Mouse (Mus musculus) lung, postnatal 36 days (tissue): ENCODE measurements around the gene Rnf126.

ENCODE experiments used
- DNase-seq: peaks from one replicate; pipeline ENCODE4 v3.0.0; 2022; ENCODE audit warnings: mixed read lengths

Gene Rnf126

DNA sequence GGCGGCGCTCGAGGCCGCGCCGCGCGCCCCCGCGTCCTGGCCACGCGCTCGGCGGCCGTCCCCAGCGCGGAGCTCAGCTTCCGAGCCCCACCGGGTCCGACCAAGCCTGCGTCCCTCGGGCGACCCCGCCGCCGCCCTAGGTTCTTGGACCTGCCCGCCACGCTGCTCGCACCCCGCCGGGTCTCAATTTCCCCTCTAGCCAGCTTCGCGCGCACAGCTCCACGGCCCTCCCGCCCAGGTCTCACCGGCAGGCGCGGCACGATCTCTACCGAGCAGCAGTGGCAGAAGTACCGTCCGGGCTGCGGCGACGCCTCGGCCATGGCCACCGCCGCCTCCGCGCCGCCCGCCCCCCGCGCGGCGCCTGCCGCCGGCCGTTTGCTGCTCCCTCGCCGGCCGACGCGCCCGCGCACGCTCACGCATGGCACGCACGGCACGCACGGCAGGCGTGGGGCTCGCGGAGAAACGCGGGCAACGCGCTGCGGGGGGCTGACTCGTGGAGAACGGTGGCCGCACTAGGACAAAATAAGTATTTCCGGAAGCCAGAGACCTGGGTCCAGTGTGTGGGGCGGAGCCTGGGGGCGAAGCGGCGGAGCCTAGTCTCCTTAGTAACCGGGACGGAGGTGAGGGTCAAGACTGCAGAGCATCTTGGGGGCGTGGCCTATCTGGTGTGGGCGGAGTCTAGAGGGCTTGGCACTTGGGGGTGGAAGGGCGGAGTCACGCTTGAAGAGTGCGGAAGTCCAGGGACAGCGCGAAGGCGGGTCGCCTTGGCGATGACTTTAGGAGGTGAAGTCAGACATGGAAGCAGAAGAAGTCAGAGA, at the start of gene Rnf126:
Rnf126 (minus strand) TSS at position 445 of the 818 bp plus-strand sequence.
- peak; percentile 99 for DNase-seq

DNA sequence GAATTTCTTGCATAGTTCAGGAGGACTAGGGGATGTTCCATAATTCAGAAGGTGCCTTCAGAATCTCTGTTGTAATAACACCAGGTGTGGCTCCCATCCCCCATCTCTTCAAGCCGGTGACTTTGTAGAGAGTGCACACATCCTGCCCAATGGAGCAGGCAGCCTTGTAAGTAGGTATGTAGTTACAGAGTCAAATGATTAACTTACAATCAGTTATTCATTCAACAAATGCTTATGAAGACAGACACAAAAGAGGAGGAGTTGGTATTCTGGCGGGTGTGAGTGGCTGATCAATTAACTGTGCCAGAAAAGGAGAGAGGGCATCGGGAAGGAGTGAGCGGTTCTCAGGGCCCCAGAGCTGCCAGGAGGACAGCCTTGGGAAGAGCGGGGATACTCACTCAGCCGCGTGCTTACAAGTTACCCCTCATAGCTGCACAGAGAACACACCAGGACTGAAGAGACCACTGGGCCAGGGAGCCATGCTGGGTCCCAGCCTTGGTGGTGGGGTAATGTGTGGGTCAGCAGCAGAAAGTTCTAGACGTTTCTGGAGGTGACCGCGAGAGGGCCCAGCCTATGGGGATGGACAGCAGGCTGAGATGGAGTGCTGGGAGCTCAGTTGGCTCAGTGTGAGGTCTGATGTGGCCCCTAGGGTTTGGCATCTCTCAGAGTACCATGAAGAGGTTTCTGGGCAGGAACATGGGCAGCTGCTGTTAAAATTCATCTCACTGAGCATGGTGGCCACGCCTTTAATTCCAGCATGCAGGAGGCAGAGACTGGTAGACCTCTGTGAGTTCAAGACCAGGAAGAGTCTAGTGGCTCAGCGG, 49.1 kb upstream of the Rnf126 start:
- no peak for DNase-seq

- no peak for DNase-seq
Measured at GRCm38 (mm10) chr10:79814271-79814842, 47.6 kb upstream of the Rnf126 start.

- peak; percentile 89 for DNase-seq
Measured at GRCm38 (mm10) chr10:79811736-79812637, 45.2 kb upstream of the Rnf126 start.

DNA sequence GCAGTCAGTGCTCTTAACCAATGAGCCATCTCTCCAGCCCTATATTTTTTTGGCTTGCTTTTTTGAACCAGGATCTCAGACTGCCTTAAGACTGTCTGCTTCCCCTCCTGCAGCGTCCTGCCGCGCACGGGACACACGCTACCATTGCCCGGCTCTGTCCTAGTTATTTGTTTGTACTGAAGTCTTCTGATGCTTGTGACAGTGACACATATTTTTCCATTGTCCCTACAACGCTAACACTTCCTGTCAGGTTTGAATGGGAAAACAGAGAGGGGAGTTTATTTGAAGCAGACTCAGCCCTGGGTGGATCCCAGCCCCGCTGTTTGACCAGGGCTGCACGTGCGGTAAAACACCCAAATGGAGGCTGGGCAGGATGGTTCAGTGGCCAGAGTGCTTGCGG, 42.0 kb upstream of the Rnf126 start:
- peak; percentile 57 for DNase-seq

GRCm38 (mm10) chr10:79807826-79808225, 41.1 kb upstream of the Rnf126 start:
- no peak for DNase-seq

DNA sequence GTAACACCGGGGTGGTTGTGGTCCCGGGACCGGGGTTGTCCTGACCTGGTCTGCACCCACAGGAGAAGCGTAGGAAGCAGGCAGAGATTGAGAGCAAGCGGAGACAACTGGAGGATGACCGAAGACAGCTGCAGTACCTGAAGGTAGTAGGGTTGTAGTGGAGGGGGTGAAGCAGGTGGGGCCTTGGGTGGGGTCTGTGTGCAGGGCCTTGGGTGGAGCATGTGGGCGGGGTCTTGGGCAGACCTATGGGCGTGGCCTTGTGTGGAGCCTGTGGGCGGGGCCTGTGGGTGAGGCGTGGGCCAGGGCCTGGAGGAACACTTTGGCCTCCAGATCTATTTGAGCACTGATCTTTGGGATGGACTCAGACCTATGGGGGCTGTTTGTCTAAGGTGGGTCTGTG, 40.2 kb upstream of the Rnf126 start:
- DNase-seq: no peak

DNA sequence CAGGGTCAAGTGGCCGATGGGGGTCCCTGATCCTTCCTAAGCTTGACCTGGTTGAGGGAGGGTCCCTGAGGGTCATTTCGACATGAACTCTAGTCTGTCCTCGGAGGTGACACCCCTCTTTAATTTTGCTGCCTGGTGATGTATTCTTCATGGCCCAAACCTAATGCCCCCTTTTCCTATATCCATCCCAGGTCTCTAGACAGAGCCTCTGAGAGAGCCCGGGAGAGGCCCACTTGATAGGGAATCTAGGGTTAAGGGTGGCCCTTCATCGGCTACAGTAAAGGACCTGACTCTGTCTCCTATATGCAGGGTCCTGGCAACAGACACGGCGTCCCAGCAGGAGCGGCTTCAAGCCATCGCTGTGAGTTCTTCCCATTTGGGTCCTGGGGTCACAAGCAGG, 39.6 kb upstream of the Rnf126 start:
- DNase-seq: no peak

GRCm38 (mm10) chr10:79805636-79806035, 38.9 kb upstream of the Rnf126 start:
- no peak for DNase-seq

DNA sequence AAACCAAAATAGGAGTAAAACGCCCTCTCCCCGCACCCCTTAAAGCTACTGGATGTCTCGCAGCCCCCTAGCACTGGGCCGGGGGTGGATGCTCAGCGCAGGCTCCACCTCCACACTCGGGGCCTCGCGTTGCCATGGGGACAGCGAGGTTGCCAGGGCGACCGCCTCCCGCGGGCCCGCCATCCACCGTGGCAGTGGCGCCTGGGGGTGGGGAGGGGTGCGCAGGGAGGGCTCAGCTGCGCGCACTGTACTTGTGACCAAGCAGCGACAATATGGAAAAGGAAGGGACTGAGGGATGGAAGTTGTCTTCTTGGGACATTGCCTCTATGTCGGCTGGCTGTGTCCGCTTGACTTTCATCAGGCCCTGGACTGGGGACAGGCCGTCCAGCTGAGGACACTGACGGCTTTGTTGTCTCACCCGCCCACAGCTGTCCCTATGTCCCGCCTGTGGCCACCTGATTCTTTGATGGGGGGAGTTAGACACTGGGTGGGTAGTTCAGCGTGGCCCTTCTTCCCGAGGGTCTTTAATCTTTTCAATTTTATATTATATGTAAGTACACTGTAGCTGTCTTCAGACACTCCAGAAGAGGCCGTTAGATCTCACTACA, 37.1 kb upstream of the Rnf126 start:
- no peak for DNase-seq

- DNase-seq: peak; percentile 79
Measured at GRCm38 (mm10) chr10:79802331-79802971, 35.7 kb upstream of the Rnf126 start.

DNA sequence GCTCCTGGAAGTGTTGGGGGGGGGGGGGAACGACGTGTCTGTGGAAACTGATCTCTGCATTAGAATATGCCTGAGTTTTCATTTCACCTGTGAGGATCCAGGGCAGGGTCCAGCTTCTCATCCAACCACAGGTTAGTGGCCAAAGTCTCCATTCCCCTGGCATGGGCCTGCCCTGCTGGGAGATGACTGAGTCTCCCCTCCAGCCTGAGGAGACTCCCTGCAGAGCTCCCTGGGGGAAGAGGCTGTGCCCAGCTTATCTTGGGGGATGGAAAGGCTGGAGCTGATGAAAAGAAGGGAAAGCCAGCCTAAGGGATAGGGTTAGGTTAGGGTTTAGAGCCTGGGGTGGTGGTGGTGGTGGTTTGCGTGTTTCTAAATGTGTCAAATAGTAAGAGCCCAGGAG, 35.1 kb upstream of the Rnf126 start:
- DNase-seq: no peak

DNA sequence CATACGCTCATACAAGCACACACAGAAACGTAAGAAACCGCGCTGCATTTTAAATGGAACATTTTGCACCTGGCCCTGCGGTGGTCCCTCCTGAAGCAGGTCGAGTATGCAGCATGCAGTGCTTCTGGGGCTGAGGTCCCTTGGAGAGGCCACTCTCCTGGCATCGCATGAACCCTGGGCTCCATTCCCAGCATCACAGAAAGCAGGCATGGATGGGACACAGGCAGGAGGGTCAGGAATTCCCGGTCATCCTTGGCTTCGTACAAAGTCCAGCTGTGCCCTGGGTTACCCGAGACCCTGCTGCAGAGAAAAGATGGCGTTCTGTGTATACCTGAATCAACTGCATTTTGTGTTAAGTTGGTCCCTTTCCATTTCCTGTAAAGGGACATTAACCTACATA, 33.8 kb upstream of the Rnf126 start:
- no peak for DNase-seq

- DNase-seq: peak; percentile 59
Measured at GRCm38 (mm10) chr10:79798289-79798928, 31.7 kb upstream of the Rnf126 start.

DNA sequence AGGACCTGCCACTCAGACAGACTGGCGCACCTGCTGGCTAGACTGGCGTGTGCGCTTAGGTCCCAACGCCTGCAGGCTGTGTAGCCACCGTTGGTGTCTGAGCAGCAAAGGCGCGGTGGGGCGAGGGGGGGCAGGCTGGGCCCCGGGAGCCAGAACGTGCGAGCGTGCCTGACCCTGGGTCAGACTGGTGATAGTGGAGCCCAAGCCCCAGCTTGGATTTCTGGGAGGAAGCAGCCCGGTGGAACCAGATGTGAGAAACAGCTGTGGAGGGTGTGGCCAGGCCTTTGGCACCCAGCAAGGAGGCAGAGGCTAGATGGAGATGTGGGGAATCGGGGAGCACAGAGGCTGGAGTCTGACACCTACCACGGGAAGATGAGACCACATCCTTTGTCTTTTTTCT, 30.6 kb upstream of the Rnf126 start:
- DNase-seq: no peak

- no peak for DNase-seq
Measured at GRCm38 (mm10) chr10:79795905-79796304, 29.2 kb upstream of the Rnf126 start.

- peak; percentile 89 for DNase-seq
Measured at GRCm38 (mm10) chr10:79794491-79794931, 27.8 kb upstream of the Rnf126 start.

- no peak for DNase-seq
Measured at GRCm38 (mm10) chr10:79793738-79794490, 27.2 kb upstream of the Rnf126 start.

DNA sequence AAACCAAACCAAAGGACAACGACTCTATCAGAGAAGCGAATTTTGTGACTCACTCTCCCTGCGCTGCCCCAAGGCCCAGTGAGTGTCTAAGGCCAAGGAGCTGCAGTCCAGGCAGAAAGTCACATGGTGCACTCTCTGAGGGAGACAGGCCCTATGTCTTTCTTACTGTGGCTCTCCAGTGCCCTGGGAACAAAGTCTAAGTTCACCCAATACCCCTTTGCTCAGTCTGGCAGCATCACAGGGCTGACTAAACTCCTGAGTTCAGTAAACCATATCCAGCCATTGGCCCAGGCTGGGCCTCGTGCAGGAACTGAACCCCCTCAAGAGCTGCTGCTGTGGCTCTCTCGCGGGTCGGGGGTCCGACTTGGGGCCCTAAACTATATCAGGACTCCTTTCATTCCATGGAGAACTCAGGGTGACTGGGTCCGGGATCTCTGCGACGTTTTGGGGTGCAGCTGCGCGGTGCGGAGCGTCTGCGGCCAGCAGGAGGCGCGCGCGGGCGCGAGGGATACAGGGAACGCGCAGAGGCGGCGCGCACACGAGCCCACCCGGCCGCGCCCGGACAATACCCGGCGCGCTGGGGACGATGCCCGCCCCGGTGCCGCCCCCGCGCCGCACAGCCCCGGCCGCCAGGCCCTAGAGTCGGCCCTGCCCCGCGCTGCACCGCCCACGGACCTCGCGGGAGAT, 26.4 kb upstream of the Rnf126 start, which contains the start of gene Palm:
Palm (plus strand) TSS at position 522 of the 687 bp plus-strand sequence.
- DNase-seq: peak; percentile 78
